Mouse (Mus musculus) heart, adult 2 months (tissue): ENCODE data around the gene Hist2h2aa2. TPM values are rescaled to one million over a fixed set of nuclear protein-coding genes. Genes with fewer than 3 reads are reported as not detected.
"Not testable (repeated sequence)": the region's sequence is repeated elsewhere in the genome, so short reads cannot be mapped to it uniquely, and the experiment has no call there.

ENCODE experiments used
- DNase-seq, 2 experiments: peaks; one replicate each; pipeline ENCODE4 v3.0.0; 2021
- H3K27ac ChIP-seq: fragments of 200-600 bp; 2 replicates; pipeline ENCODE4 v1.8.1; 2022
- H3K27me3 ChIP-seq: fragments of 200-500 bp; 2 replicates; pipeline ENCODE4 v1.6.1; 2012; ENCODE audit warnings: mild to moderate bottlenecking, low read length, inconsistent platforms, mixed read lengths; ENCODE audit not compliant: control insufficient read depth, insufficient read depth
- H3K36me3 ChIP-seq: fragments of 200-500 bp; 2 replicates; pipeline ENCODE4 v1.6.1; 2012; ENCODE audit warnings: low read length, inconsistent platforms; ENCODE audit not compliant: control insufficient read depth, insufficient read depth
- H3K4me1 ChIP-seq: fragments of 200-500 bp; 2 replicates; pipeline ENCODE4 v1.6.1; 2011; ENCODE audit warnings: low read length; ENCODE audit not compliant: control insufficient read depth, insufficient read depth
- H3K4me3 ChIP-seq: fragments of 200-600 bp; 2 replicates; pipeline ENCODE4 v1.8.1; 2022
- H3K79me2 ChIP-seq: fragments of 200-500 bp; replicated peaks from 2 replicates; pipeline ENCODE4 v1.6.1; 2012; ENCODE audit warnings: mild to moderate bottlenecking, inconsistent platforms, low read length, moderate library complexity, mixed read lengths; ENCODE audit not compliant: control insufficient read depth, insufficient read depth
- H3K9ac ChIP-seq: fragments of 200-500 bp; 2 replicates; pipeline ENCODE4 v1.6.1; 2012; ENCODE audit warnings: low read depth, mild to moderate bottlenecking, control low read depth, inconsistent platforms, low read length, mixed read lengths
- CTCF ChIP-seq: fragments of 200-600 bp; IDR thresholded peaks from 2 replicates; pipeline ENCODE4 v1.8.1; 2022; ENCODE audit warnings: antibody characterized with exemption, mild to moderate bottlenecking, moderate library complexity
- EP300 ChIP-seq: fragments of 200-500 bp; IDR thresholded peaks from 2 replicates; pipeline ENCODE4 v1.6.1; 2011; ENCODE audit warnings: low read depth, low read length, control low read depth; ENCODE audit not compliant: insufficient read depth
- POLR2A ChIP-seq: fragments of 200-500 bp; IDR thresholded peaks from 2 replicates; pipeline ENCODE4 v1.6.1; 2011; ENCODE audit warnings: mild to moderate bottlenecking, low read depth, low read length, control low read depth; ENCODE audit not compliant: insufficient read depth
- WGBS: fragments of 180-500 bp; shearing (Covaris S2); methylation state at CpG from one replicate; pipeline ENCODE4 v1.1.7; 2018; 5-methylcytosine and 5-hydroxymethylcytosine counted together
- intact Hi-C: fragments of 180-260 bp; cut with DNase I; formaldehyde crosslinking; loops from one replicate; pipeline ENCODE4 v1.15.1; 2025
- polyA plus RNA-seq: library from polyadenylated mRNA; depleted of rRNA; stranded (reverse); fragments of >200 nt; gene quantifications from 2 replicates; pipeline ENCODE4 v1.2.3, GENCODE M21; 2012
- total RNA-seq, 2 experiments: library from RNA; stranded (reverse); gene quantifications; 2 replicates each; pipeline ENCODE4 v1.2.3; 2021

Gene Hist2h2aa2
- total and polyA plus RNA-seq, 3 experiments, result 73.5 to 218 (median 189) TPM

DNA sequence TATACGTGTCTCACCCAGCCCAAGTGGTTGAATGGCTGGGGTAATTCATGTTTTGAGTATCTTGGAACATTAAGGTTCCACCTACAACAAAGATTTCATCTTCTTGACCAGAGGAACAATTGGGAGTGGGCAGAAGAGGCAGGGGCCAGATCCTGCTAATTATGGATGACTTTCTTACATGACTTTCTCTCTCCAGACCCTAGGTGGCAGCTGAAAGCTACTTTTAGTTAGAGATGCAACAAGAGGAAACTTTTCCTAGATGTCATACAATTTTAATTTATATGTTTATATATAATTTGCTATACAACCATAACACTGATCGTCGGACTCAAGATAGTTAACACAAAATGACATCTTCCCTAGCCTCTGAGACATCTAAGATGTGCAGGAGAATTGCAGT is 32.3 kb downstream of the Hist2h2aa2 start:
- intact Hi-C loops, result no loop called here
- Histone ChIP-seq H3K9ac (no peak overlapping the region), H3K79me2 (no peaks in the 10 kb centered on the region), H3K36me3 (no peaks in the 10 kb centered on the region), H3K27me3 (no peaks in the 10 kb centered on the region), H3K27ac (no peak overlapping the region), H3K4me3 (no peak overlapping the region), H3K4me1 (no peaks in the 10 kb centered on the region)
- no peak for DNase-seq
- peak; percentile 46 for TF ChIP-seq CTCF
- no peak for TF ChIP-seq EP300
- 81% methylated on average over 3 of the region's 3 CpGs for WGBS

DNA sequence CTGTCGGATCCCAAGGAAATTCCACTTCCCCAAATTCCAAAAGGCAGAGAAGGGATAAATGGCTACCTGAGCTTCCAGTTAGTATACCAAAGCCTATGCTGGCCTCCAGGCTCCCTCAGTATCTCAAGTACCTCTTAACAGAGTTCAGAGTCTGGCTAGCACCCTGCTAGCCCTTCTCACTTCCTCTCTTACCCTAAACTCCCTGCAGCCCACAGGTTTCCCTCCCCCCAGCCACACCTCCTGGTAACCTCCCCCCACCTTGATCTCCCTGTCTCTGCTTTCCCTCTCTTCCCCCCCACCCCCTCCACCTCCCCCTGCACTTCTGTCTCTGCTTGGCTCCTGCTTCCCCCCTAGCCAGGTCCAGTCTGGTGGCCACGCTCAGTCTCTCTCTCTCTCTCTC is 40.3 kb downstream of the Hist2h2aa2 start:
- no peak overlapping the region for H3K27ac ChIP-seq
- TF ChIP-seq POLR2A, result no peak
- TF ChIP-seq CTCF, result no peak
- TF ChIP-seq EP300, result no peak
- WGBS, result 38% methylated on average over 2 of the region's 2 CpGs

DNA sequence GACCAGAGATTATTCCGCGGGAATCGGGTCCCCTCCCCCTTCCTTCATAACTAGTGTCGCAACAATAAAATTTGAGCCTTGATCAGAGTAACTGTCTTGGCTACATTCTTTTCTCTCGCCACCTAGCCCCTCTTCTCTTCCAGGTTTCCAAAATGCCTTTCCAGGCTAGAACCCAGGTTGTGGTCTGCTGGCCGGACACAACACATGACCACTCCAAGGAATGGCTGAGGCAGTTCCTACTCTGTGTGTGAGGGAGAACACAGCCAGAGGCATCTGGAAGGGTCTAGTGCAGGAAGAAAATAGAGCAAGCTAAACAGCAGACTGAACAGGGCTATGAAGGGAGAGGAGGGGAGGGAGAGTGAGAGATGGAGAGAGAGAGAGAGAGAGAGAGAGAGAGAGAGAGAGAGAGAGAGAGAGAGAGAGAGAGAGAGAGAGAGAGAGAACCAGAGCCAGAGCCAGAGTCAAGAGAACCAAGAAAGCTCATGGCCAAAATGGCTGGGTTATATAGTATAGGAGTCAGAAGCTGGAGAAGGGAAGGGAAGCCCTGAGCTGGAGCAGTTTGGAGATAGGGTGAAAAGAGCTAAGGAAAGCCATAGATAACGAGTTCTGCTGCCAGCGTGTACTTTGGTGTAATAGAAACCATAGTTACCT is 41.4 kb downstream of the Hist2h2aa2 start:
- H3K79me2 ChIP-seq, H3K9ac ChIP-seq, H3K4me1 ChIP-seq, H3K27me3 ChIP-seq, H3K36me3 ChIP-seq, H3K4me3 ChIP-seq, DNase-seq, intact Hi-C loops, H3K27ac ChIP-seq: not testable (repeated sequence)
- 26% methylated on average over 8 of the region's 8 CpGs for WGBS

More for the DNA sequence above, 40.3 kb downstream of the Hist2h2aa2 start:
- H3K27me3 ChIP-seq, result no peaks in the 10 kb centered on the region
- no peak overlapping the region for H3K4me3 ChIP-seq
- H3K9ac ChIP-seq, result no peak overlapping the region
- no peaks in the 10 kb centered on the region for H3K4me1 ChIP-seq
- intact Hi-C loops, result no loop called here
- no peaks in the 10 kb centered on the region for H3K36me3 ChIP-seq
- no peaks in the 10 kb centered on the region for H3K79me2 ChIP-seq
- no peak for DNase-seq

DNA sequence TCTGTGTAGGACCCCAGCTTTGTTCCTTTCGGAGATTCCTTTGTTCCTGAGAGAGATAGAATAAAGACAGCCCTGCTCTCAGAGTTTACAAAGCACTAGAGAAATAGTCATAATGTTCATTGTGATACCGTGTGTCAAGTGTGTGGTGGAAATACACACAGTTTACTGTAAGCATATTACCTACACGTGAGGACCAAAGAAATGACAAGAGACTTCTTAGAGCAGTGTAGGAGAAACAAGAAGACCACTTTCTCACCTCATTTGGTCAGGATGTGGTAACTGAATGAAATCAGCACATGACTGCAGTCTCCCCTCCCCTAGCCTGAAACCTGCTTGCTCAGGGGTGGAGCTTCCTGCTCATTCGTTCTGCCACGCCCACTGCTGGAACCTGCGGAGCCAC is 41.9 kb downstream of the Hist2h2aa2 start:
- Histone ChIP-seq H3K9ac (no peak overlapping the region), H3K4me1 (no peaks in the 10 kb centered on the region), H3K79me2 (no peaks in the 10 kb centered on the region), H3K27ac (no peak overlapping the region), H3K27me3 (no peaks in the 10 kb centered on the region), H3K36me3 (no peaks in the 10 kb centered on the region), H3K4me3 (peak overlapping the region; percentile 70; the same call in 1 of the 2 replicates)
- 9% methylated on average over 6 of the region's 6 CpGs for WGBS
- intact Hi-C loops, result no loop called here
- no peak for TF ChIP-seq EP300
- no peak for TF ChIP-seq POLR2A
- TF ChIP-seq CTCF, result no peak
- no peak for DNase-seq

DNA sequence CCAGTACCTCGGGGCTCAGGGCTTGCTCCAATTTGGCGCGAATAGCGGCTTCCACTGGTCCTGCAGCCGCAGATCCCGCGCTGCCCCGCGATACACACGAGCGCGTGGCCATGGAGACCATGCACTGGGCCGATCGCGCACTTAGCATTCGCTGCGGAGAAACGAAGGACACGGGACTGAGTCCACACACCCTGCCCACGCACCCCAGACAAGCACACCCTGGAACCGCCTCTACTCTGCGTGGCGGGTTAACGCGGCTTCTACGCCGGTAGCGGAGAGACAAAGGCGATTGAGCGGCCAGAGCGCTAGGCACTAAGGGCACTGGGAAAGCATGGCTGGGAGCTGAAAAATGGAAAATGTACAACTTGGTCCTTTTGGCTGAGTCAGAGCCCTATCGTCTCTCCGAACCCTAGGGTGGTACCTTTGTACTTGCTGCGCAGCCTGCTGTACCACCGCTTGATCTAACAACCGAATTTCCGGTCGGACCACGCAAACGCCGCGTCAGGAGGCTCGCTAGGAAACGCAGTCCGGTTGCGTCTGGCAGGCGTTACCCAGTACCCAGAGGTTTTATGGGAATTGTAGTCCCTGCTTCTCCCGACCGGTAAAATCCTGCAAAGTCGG is 42.8 kb downstream of the Hist2h2aa2 start:
- no peaks in the 10 kb centered on the region for H3K36me3 ChIP-seq
- no peaks in the 10 kb centered on the region for H3K79me2 ChIP-seq
- H3K4me1 ChIP-seq, result no peaks in the 10 kb centered on the region
- no peaks in the 10 kb centered on the region for H3K27me3 ChIP-seq
- DNase-seq, result peak; percentile 86 to 92
- H3K4me3 ChIP-seq, result peak overlapping the region; percentile 70
- intact Hi-C loops, result no loop called here
- peak; percentile 98 for TF ChIP-seq POLR2A
- peak; percentile 36 for TF ChIP-seq CTCF
- no peak; the same call in 1 of the 2 replicates for TF ChIP-seq EP300
- H3K27ac ChIP-seq, result peak overlapping the region; percentile 91
- H3K9ac ChIP-seq, result peak overlapping the region; percentile 80
- WGBS, result under 1% methylated on average over 50 of the region's 50 CpGs

DNA sequence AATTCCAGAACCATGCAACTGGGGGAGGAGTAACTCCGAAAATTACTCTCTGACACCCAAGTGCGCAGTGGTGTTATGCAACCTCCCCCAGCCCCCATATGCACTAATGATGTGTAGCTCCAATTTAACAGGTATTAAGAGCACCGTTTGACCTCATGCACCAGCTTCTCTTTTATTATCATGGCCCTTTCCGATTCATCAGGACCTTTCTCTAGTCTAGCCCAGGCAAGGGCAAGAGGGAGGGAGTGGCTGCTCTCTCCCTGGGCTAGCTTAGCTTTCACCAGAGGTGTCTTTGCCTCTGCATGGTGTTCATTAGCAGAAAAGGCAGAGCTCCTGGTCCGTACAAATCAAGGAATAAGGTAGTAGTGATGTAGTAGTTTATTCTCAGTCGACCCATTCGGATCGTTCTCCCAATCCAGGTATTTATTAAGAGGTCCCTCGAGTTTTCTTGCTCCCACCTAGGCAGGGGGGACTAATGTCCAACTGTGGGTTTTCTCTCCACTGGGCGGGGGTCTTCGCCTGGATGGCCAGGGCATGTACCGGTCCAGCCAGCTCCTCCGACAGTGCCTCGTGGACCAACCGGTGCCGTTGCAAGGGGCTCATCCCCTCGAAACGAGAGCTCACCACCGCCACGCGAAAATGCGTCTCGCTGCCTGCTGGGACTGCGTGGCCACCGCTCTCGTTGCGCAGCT is 43.5 kb downstream of the Hist2h2aa2 start:
- H3K9ac ChIP-seq, result peak overlapping the region; percentile 80
- 19% methylated on average over 27 of the region's 27 CpGs for WGBS
- TF ChIP-seq EP300 (no peak), CTCF (no peak), POLR2A (no peak)
- H3K27me3 ChIP-seq, result no peaks in the 10 kb centered on the region
- peak overlapping the region; percentile 70 for H3K4me3 ChIP-seq
- intact Hi-C loops, result no loop called here
- DNase-seq, result no peak
- no peaks in the 10 kb centered on the region for H3K79me2 ChIP-seq
- no peaks in the 10 kb centered on the region for H3K36me3 ChIP-seq
- H3K27ac ChIP-seq, result peak overlapping the region; percentile 91
- no peaks in the 10 kb centered on the region for H3K4me1 ChIP-seq
